Mouse (Mus musculus): ENCODE data around the gene Tmem72.

DNA sequence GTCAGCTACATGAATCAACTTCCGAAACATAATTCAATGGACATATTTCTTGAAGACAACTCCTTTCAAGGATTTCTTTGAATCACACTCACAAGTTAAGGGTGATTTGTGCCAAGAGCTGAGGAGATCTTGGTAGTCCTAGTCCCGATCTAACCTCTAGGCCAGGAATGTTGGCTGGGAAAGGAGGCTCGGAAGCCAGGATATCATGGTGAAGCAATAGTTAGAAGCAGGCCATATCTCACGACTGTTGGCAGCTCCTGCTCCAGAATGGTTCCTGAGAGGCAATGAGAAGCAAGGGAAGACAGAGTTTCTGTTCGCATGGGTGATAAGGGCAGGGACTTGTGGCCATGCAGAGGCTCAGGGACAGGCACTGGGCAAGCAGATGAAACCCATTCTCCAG lies 79.2 kb downstream of the Tmem72 start:
- TF ChIP-seq CTCF (IDR thresholded peaks at IDR 0.05; ENCODE audit: borderline replicate concordance, insufficient read depth, low read length): no peak
- TF ChIP-seq POLR2A (IDR thresholded peaks at IDR 0.05; ENCODE audit: low read depth, low read length): no peak
